Mouse (Mus musculus) spleen, adult 2 months (tissue): ENCODE data around the gene 1700008O03Rik.

ENCODE experiments used
- CTCF ChIP-seq: fragments of 200-500 bp; IDR thresholded peaks from 2 replicates; pipeline ENCODE4 v1.5.1; 2011; ENCODE audit warnings: mild to moderate bottlenecking, inconsistent platforms; ENCODE audit not compliant: insufficient read depth, insufficient read length, insufficient replicate concordance; ENCODE audit errors: extremely low read depth
- POLR2A ChIP-seq: fragments of 200-500 bp; IDR thresholded peaks from 2 replicates; pipeline ENCODE4 v1.6.1; 2011; ENCODE audit warnings: low read depth, low read length, inconsistent platforms

GRCm38 (mm10) chr7:44378290-44378689 is 7.3 kb downstream of the 1700008O03Rik start:
- TF ChIP-seq CTCF: no peak
- TF ChIP-seq POLR2A: no peak
